Mouse (Mus musculus) cerebellum, adult 2 months (tissue): ENCODE data around the gene Ctnnbip1. TPM values are rescaled to one million over a fixed set of nuclear protein-coding genes. Genes with fewer than 3 reads are reported as not detected.

Experiments
- DNase-seq, 2 experiments: peaks; one replicate each; pipeline ENCODE4 v3.0.0; 2021
- H3K27ac ChIP-seq: fragments of 200-500 bp; 2 replicates; pipeline ENCODE4 v1.5.1; 2012; ENCODE audit warnings: low read length, control low read depth, inconsistent platforms; ENCODE audit not compliant: insufficient read depth
- H3K27me3 ChIP-seq: fragments of 200-500 bp; 2 replicates; pipeline ENCODE4 v1.6.1; 2012; ENCODE audit warnings: inconsistent platforms, mild to moderate bottlenecking, low read length, moderate library complexity; ENCODE audit not compliant: control insufficient read depth, insufficient read depth
- H3K4me1 ChIP-seq: fragments of 200-500 bp; 2 replicates; pipeline ENCODE4 v1.6.1; 2011; ENCODE audit warnings: low read length; ENCODE audit not compliant: control insufficient read depth, insufficient read depth
- H3K4me3 ChIP-seq: fragments of 200-500 bp; replicated peaks from 2 replicates; pipeline ENCODE3; 2011; ENCODE audit warnings: mild to moderate bottlenecking, low read depth, low read length, control low read depth; ENCODE audit not compliant: insufficient read depth
- CTCF ChIP-seq: fragments of 200-500 bp; IDR thresholded peaks from 2 replicates; pipeline ENCODE4 v1.5.1; 2011; ENCODE audit warnings: low read depth, mild to moderate bottlenecking, control low read depth, low read length, moderate library complexity, borderline replicate concordance; ENCODE audit not compliant: insufficient read depth
- POLR2A ChIP-seq: fragments of 200-500 bp; IDR thresholded peaks from 2 replicates; pipeline ENCODE4 v1.6.1; 2011; ENCODE audit warnings: low read length, control low read depth, borderline replicate concordance; ENCODE audit not compliant: insufficient read depth
- WGBS: fragments of 180-500 bp; shearing (Covaris S2); methylation state at CpG from one replicate; pipeline ENCODE4 v1.1.7; 2018; 5-methylcytosine and 5-hydroxymethylcytosine counted together
- polyA plus RNA-seq: library from polyadenylated mRNA; depleted of rRNA; stranded (reverse); fragments of >200 nt; gene quantifications from 2 replicates; pipeline ENCODE4 v1.2.3, GENCODE M21; 2012

The Ctnnbip1 gene
- polyA plus RNA-seq, 1 experiment = 34.6 TPM

DNA sequence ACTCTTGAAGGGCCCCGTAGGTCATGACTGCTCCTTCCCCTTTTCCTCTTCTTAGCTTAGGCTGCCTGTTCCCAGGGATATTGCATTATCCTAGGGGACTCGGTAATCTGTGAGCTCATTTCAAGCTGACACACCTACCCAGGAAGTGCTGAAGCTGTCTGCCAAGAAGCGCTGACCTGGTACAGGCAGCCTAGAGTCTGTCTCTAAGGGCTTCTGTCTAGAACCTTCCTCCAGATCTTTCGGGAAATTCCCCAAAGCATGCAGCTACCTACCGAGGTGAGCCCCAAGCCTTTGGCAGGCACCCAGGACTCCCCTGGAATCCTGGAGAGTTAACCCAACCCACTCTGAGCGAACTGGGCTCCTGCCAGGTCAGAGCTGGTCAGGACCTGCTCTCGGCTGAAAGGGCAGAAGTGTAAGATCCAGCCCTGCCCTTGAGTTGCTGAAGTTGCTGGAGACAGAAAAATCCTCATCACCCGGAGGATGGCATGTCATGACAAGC is 53.7 kb downstream of the Ctnnbip1 start:
- Histone ChIP-seq H3K4me3 (no peak overlapping the region), H3K27me3 (no peaks in the 10 kb centered on the region), H3K4me1 (peaks cover 32% of the 10 kb centered on the region), H3K27ac (peak overlapping the region; percentile 27; the same call in 1 of the 2 replicates)
- TF ChIP-seq CTCF = no peak
- TF ChIP-seq POLR2A = no peak
- DNase-seq = peak; percentile 53 to 71
- WGBS = 24% methylated on average over 8 of the region's 8 CpGs

DNA sequence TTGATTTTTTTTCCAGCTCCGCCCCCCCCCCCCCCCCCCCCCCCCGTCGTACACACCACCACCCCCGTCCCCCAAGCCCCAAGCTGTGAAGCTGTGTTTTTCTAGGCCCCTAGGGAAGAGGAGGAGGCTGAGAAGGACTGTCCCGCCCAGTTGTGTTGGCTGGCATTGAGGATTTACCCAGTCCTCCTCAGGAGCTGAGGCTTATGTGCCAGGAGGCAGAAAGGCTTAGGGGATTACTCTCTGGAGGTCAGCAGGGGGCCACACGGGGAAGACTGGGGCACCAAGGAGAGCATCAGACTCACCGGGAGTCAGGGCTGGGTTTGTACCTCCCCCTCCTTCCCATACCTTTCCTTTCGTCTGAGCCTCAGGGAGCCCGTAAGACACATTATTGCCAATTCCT is 54.4 kb downstream of the Ctnnbip1 start:
- peak in 1 of 2 experiments; percentile 4 for DNase-seq
- H3K4me1 ChIP-seq = peaks cover 31% of the 10 kb centered on the region
- WGBS = 39% methylated on average over 9 of the region's 9 CpGs
- no peak overlapping the region for H3K4me3 ChIP-seq
- H3K27me3 ChIP-seq = no peaks in the 10 kb centered on the region
- H3K27ac ChIP-seq = no peak overlapping the region
- TF ChIP-seq CTCF (no peak), POLR2A (no peak)

DNA sequence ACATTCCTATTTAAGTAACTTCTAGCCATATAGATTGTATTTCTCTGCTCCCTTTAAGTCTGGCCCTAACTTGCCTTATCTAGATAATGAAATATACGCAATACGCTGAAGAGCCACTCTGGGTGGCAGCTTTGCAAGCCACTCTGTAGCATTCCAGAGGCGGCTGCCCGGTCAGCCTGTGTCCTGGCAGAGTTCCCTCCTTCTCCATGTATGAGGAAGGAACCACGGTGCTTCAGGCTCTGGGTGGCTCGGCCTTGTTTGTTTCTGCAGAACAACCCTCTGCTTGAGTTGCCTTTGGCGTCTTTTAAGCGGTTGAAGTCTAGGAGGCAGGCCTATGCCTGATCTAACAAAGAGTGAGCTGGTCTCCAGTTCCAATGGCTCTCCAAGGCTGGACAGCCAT is 54.8 kb downstream of the Ctnnbip1 start:
- DNase-seq = no peak
- no peaks in the 10 kb centered on the region for H3K27me3 ChIP-seq
- WGBS = 70% methylated on average over 8 of the region's 8 CpGs
- H3K27ac ChIP-seq = no peak overlapping the region
- no peak overlapping the region for H3K4me3 ChIP-seq
- H3K4me1 ChIP-seq = peaks cover 27% of the 10 kb centered on the region
- TF ChIP-seq CTCF (no peak), POLR2A (no peak)

DNA sequence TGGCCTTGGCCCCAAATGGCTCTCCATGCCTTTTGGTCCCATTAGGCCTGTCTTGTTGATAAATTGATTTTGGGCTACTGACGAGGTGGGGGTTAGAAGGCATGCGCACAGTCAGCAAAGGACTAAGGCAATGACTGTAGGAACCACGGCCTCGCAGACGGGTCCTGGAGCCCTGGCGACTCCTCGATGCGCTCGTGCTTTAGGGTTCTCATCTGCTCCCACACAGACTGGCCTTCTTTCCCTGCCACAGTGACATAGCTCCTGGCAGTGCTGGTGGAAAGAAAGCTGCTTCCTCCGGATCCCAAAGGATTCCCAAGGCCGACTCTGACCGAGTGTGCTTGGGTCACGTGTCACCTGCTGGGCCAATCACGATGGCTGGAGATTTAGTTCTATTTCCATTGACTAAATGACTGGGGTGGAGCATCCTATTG is 56.4 kb downstream of the Ctnnbip1 start:
- DNase-seq = no peak
- H3K4me3 ChIP-seq = no peak overlapping the region
- TF ChIP-seq CTCF (no peak), POLR2A (no peak)
- 80% methylated on average over 14 of the region's 14 CpGs for WGBS
- no peaks in the 10 kb centered on the region for H3K27me3 ChIP-seq
- no peak overlapping the region for H3K27ac ChIP-seq
- H3K4me1 ChIP-seq = peaks cover 24% of the 10 kb centered on the region

DNA sequence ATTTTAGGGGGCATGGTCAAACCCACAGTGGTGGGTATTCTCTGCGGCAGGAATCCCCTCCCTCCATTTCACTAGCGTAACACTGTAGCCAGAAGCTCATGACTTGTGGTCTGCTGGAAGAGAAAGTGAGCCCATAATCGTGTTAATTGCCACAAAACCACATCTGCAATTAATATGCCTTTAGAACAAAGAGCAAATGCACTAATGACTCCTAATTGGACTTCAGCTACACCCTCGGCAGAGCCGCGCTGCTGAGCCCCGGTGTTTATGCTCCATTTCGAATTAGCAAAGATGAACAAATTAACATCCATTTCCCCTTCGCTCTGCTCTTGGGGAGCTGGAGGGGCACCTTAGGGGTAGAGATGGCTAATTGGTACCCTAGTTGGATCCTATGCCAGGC is 58.0 kb downstream of the Ctnnbip1 start:
- WGBS = 91% methylated on average over 9 of the region's 9 CpGs
- TF ChIP-seq POLR2A (no peak), CTCF (no peak)
- H3K27ac ChIP-seq = no peak overlapping the region
- no peak overlapping the region for H3K4me3 ChIP-seq
- peaks cover 14% of the 10 kb centered on the region for H3K4me1 ChIP-seq
- DNase-seq = no peak
- H3K27me3 ChIP-seq = no peaks in the 10 kb centered on the region

DNA sequence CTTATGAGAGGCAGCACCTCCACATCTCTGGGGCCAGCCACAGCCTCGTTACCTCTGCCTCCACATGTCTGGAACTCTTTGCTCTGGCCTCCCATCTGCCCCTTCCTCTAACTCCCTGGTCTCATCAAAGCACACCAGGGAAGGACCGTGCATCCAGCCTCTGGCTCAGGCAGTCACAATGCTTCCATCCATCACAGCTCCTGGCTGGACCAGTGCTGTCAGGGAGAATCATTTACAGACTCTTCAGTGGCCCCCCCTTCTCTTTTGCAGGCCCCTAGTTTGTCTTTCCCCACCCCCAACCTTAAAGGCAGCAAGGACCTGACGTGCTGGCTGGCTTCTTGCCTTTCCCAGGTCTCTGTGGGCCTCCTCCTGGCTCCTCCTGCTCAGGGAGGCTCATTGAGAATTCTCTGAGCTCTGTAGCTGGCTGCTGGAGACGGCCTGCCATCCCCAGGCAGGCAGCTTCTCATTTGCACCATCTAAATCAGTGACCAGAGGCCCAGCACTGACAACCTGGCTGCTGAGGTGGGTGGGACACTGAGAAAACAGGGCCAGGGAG is 59.0 kb downstream of the Ctnnbip1 start:
- Histone ChIP-seq H3K4me1 (peaks cover 4% of the 10 kb centered on the region), H3K27ac (no peak overlapping the region), H3K27me3 (no peaks in the 10 kb centered on the region), H3K4me3 (no peak overlapping the region)
- TF ChIP-seq CTCF (no peak), POLR2A (no peak)
- no peak for DNase-seq
- 51% methylated on average over 4 of the region's 4 CpGs for WGBS

DNA sequence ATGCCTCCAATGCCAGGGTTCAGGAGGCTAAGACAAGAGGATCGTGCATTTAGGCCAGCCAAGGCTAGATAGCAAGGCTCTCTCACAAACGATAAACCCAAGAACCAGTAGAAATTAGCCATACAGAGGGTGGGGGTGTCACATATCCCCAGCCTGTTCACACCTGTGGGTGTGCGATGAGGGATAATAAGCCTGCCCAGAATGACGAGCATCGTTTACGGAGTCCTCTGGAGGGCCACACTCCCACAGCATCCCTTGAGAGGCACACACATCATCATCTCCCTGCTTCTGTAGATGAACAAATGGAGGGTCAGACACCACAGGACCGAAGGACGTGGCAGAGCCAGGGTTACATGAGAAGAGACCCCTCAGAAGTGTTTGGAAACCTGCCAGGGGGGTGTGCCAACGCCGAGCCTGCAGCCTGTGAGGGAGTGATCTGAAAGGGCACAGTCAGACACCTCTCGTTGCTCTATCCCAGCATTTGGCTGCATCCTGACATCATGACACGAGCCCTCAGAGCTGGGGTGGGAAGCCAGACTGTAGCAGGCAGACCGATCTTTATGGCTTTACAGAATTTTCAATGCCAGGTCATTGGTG is 60.1 kb downstream of the Ctnnbip1 start:
- 50% methylated on average over 13 of the region's 13 CpGs for WGBS
- Histone ChIP-seq H3K27ac (no peak overlapping the region), H3K4me3 (no peak overlapping the region), H3K27me3 (no peaks in the 10 kb centered on the region), H3K4me1 (peaks cover 3% of the 10 kb centered on the region; the same call in 1 of the 2 replicates)
- no peak for DNase-seq
- TF ChIP-seq CTCF = no peak
- no peak for TF ChIP-seq POLR2A

DNA sequence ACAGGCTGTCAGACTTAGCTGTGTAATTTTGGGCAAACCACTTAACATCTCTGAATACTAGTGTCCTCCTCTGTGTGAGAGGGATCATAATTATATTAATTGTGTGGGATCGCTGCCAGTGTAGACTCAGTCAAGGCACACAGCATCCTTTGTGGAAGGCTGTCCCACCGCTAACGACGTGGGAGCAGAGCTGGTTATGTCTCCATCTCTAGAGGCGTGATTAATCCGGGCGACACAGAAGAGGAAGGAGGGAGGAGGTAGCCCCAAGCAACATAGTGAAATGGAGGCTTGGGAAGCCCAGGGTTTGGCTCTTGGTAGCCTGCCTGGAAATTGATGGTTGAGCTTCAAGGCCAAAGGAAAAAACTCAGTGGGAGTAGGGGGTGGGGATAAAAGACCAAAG is 60.8 kb downstream of the Ctnnbip1 start:
- no peak overlapping the region for H3K27ac ChIP-seq
- no peak for DNase-seq
- no peak overlapping the region for H3K4me3 ChIP-seq
- TF ChIP-seq POLR2A = no peak
- TF ChIP-seq CTCF = no peak
- 42% methylated on average over 7 of the region's 7 CpGs for WGBS
- no peaks in the 10 kb centered on the region for H3K27me3 ChIP-seq
- peaks cover 3% of the 10 kb centered on the region; the same call in 1 of the 2 replicates for H3K4me1 ChIP-seq
